ENCODE assay signal across 21 mouse cellular contexts in the genomic region with DNA sequence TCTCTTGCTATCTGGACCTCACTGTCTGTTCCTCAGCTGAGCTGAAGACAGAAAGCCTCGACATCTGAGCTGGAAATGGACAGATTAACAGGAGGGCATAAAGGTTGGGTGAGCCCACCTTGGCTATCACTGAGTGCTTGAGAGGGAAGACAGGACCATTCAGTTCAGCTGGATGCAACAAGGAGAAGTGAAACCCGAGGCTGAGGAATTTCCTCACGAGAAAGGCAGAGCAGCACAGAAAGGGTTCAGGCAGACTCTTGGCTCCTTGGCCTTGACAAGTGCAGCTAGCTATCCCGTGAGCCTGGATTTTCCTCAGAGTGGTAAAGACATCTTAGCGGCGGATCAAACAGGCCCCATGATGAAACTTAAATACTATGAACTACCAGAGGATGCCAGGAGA. TPM values are rescaled to one million over a fixed set of nuclear protein-coding genes. Genes with fewer than 3 reads are reported as not detected.
"Had no signal": no experiment of that assay in that cellular context is flagged by ENCODE, and none has a peak within 500 bp of the region (broad histone marks: within the 10 kb centered on the region; RNA-seq: fewer than 3 reads in every experiment).

No protein-coding gene starts in this region.

- H3K27ac ChIP-seq: lung, embryonic 15.5 days; macrophage; midbrain, embryonic 10.5 days; midbrain, embryonic 12.5 days; neural tube, embryonic 13.5 days; neural tube, embryonic 15.5 days; stomach, embryonic 15.5 days; stomach, postnatal 0 days had no signal

- DNase-seq: liver, postnatal 0 days; lung, adult 2 months; lung, postnatal 14 days; lung, postnatal 36 days; midbrain, embryonic 14.5 days; right cerebral cortex, postnatal 14 days; thymus, adult 2 months; thymus, postnatal 25 days; thymus, postnatal 4 days had no signal

- H3K4me3 ChIP-seq: lung, embryonic 15.5 days; midbrain, embryonic 10.5 days; midbrain, embryonic 12.5 days; myocyte; neural tube, embryonic 13.5 days; neural tube, embryonic 15.5 days; stomach, embryonic 15.5 days had no signal

- ATAC-seq: liver, postnatal 0 days; lung, postnatal 0 days; midbrain, embryonic 16.5 days had no signal

RNA-seq across cellular contexts. Expression of gene Crygn, which starts 47.4 kb away (rescaled TPM):
- total RNA-seq: megakaryocyte-erythroid progenitor cell, adult 5-6 weeks had no signal
